Mouse (Mus musculus) megakaryocyte, embryonic 14.5 days (primary cell): ENCODE measurements at regions not wholly inside any gene's neighbourhood (a gene's known extent, or its start where the extent isn't known, plus 50 kb on each side); places are given as distances from the start of the nearest gene placed in this dataset.

Source experiments
- H3K27me3 ChIP-seq: replicated peaks from 2 replicates; pipeline ENCODE3; 2012; ENCODE audit warnings: inconsistent platforms
- H3K36me3 ChIP-seq: replicated peaks from 2 replicates; pipeline ENCODE3; 2012; ENCODE audit warnings: low read length, inconsistent platforms, mixed read lengths
- H3K4me1 ChIP-seq: 2 replicates; pipeline ENCODE4 v1.6.1; 2012; ENCODE audit warnings: inconsistent platforms
- H3K4me3 ChIP-seq: replicated peaks from 2 replicates; pipeline ENCODE3; 2012; ENCODE audit warnings: moderate library complexity, mild to moderate bottlenecking, inconsistent platforms
- H3K9me3 ChIP-seq: 2 replicates; pipeline ENCODE4 v1.6.1; 2012; ENCODE audit warnings: inconsistent platforms
- FLI1 ChIP-seq: IDR thresholded peaks from 2 replicates; pipeline ENCODE4 v1.6.1; 2012; ENCODE audit warnings: low read length, inconsistent platforms, mixed read lengths
- GATA1 ChIP-seq: IDR thresholded peaks from 3 replicates; pipeline ENCODE4 v1.6.1; 2012; ENCODE audit warnings: mixed read lengths, low read length, inconsistent platforms, borderline replicate concordance

- H3K27me3 ChIP-seq: no peaks in the 10 kb centered on the region
- peak overlapping the region; percentile 35 for H3K4me3 ChIP-seq
- H3K4me1 ChIP-seq: peaks cover 39% of the 10 kb centered on the region
- no peaks in the 10 kb centered on the region for H3K9me3 ChIP-seq
- H3K36me3 ChIP-seq: no peaks in the 10 kb centered on the region
- TF ChIP-seq FLI1: no peak
- no peak for TF ChIP-seq GATA1
Measured at GRCm38 (mm10) chr14:102906826-102907225, 75.6 kb downstream of the Kctd12 start.

- Histone ChIP-seq H3K4me1 (peaks cover 39% of the 10 kb centered on the region), H3K27me3 (no peaks in the 10 kb centered on the region), H3K9me3 (no peaks in the 10 kb centered on the region), H3K36me3 (no peaks in the 10 kb centered on the region), H3K4me3 (peak overlapping the region; percentile 74)
- no peak for TF ChIP-seq FLI1
- TF ChIP-seq GATA1: no peak
Measured at GRCm38 (mm10) chr14:102906286-102906685, 76.2 kb downstream of the Kctd12 start.

DNA sequence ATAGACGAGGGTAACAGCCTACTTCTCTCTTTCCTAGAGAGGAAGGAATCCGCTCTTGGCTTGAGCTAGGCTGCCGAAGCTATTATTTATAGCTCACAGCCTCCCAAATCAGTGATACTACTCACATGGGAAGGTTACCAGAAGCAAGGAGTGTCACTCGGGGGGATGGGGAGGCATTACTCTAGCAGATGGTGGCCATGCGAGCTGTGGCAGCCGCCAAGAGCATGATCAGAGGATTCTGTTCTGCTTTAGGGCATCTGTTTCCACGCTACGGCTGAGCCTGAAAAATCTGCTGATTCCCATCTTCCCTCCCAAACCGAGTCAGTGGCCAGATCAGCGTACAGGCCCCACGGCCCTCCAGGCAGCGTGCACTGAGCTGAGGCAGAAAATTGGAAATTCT is 79.5 kb downstream of the Kctd12 start:
- no peak overlapping the region for H3K4me3 ChIP-seq
- H3K9me3 ChIP-seq: no peaks in the 10 kb centered on the region
- H3K4me1 ChIP-seq: peaks cover 30% of the 10 kb centered on the region
- H3K36me3 ChIP-seq: no peaks in the 10 kb centered on the region
- no peak for TF ChIP-seq GATA1
- H3K27me3 ChIP-seq: no peaks in the 10 kb centered on the region

DNA sequence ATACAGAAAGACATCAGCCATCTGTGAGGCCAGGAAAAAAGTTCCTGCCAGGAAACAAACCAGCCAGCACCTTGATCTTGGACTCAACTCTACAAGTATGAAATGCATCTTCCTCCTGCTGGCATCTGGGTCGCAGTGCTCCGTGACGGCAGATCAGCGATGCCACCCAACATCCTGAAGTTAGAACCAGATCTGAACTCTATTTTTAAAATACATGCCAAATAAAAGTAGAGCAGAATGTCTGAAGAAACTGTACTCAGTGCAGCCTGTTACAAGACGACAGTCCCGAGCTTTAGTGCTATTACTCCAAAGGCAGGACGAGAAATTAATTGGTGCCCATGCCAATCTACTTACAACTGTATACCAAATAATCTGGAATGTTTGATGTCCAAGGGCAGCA is 80.2 kb downstream of the Kctd12 start:
- TF ChIP-seq FLI1 (no peak), GATA1 (no peak)
- no peaks in the 10 kb centered on the region for H3K36me3 ChIP-seq
- H3K27me3 ChIP-seq: no peaks in the 10 kb centered on the region

DNA sequence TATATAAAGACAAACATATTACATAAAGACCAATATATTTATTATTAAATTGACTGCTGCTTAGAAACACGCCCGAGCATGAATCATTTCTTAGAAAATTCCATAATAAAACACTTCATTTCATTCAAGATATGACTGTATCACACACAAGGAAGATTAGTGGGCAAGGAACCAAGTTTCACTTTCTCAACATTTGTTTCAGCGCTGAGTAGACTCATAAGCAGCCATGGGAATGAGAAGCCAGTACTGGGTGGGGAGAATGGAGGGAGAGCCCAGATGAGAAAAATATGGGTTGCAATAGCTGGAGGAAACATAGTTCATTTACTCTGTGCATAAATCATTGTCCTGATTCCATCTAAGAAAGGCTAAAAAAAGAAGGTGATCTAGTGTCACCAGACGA is 84.0 kb downstream of the Kctd12 start:
- H3K4me3 ChIP-seq: no peak overlapping the region
- no peaks in the 10 kb centered on the region for H3K27me3 ChIP-seq
- H3K36me3 ChIP-seq: no peaks in the 10 kb centered on the region
- H3K9me3 ChIP-seq: no peaks in the 10 kb centered on the region
- H3K4me1 ChIP-seq: peaks cover 7% of the 10 kb centered on the region
- no peak for TF ChIP-seq FLI1

More for the DNA sequence above, 80.2 kb downstream of the Kctd12 start:
- Histone ChIP-seq H3K4me3 (no peak overlapping the region), H3K9me3 (no peaks in the 10 kb centered on the region), H3K4me1 (peaks cover 23% of the 10 kb centered on the region)

GRCm38 (mm10) chr14:102897039-102897438 is 85.4 kb downstream of the Kctd12 start:
- TF ChIP-seq GATA1 (no peak), FLI1 (no peak)
- no peaks in the 10 kb centered on the region for H3K9me3 ChIP-seq

DNA sequence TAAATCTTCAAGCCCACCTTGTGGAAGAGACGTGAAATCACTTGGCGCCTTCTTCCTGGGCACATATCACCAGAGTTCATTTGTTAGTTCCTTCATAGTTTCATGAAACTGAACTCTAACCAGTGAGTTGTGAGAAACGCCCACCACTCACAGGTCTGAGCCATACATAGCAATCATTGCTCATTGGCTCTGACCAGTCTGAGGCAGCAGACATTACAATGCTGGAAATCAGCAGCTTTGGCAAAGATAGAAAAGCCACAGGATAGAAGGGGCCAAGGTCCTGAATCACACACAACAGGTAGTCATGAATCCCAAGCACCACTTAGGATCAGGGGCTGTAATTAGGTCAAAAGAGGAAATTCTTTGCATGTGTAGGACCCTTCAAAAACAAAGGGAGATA is 85.9 kb downstream of the Kctd12 start:
- Histone ChIP-seq H3K4me1 (no peaks in the 10 kb centered on the region), H3K4me3 (no peak overlapping the region), H3K36me3 (no peaks in the 10 kb centered on the region), H3K27me3 (no peaks in the 10 kb centered on the region), H3K9me3 (no peaks in the 10 kb centered on the region)
- TF ChIP-seq FLI1 (no peak), GATA1 (no peak)

More at GRCm38 (mm10) chr14:102897039-102897438, 85.4 kb downstream of the Kctd12 start:
- Histone ChIP-seq H3K27me3 (no peaks in the 10 kb centered on the region), H3K4me3 (no peak overlapping the region), H3K36me3 (no peaks in the 10 kb centered on the region), H3K4me1 (no peaks in the 10 kb centered on the region)

GRCm38 (mm10) chr14:102893241-102893640 is 89.2 kb downstream of the Kctd12 start:
- Histone ChIP-seq H3K9me3 (no peaks in the 10 kb centered on the region), H3K4me3 (no peak overlapping the region), H3K36me3 (no peaks in the 10 kb centered on the region), H3K27me3 (no peaks in the 10 kb centered on the region), H3K4me1 (no peaks in the 10 kb centered on the region)
- TF ChIP-seq GATA1: no peak
- no peak for TF ChIP-seq FLI1

GRCm38 (mm10) chr14:102891552-102891951 is 90.9 kb downstream of the Kctd12 start:
- Histone ChIP-seq H3K27me3 (no peaks in the 10 kb centered on the region), H3K36me3 (no peaks in the 10 kb centered on the region), H3K4me3 (no peak overlapping the region), H3K9me3 (no peaks in the 10 kb centered on the region), H3K4me1 (no peaks in the 10 kb centered on the region)
- TF ChIP-seq FLI1 (no peak), GATA1 (no peak)

- Histone ChIP-seq H3K27me3 (no peaks in the 10 kb centered on the region), H3K4me1 (peaks cover 28% of the 10 kb centered on the region), H3K4me3 (no peak overlapping the region), H3K36me3 (no peaks in the 10 kb centered on the region), H3K9me3 (no peaks in the 10 kb centered on the region)
- no peak for TF ChIP-seq GATA1
- TF ChIP-seq FLI1: no peak
Measured at GRCm38 (mm10) chr14:102885240-102885598, 97.2 kb downstream of the Kctd12 start.

- no peaks in the 10 kb centered on the region for H3K27me3 ChIP-seq
- no peak for TF ChIP-seq FLI1
- H3K9me3 ChIP-seq: no peaks in the 10 kb centered on the region
- peaks cover 28% of the 10 kb centered on the region for H3K4me1 ChIP-seq
- H3K4me3 ChIP-seq: no peak overlapping the region
- no peaks in the 10 kb centered on the region for H3K36me3 ChIP-seq
Measured at GRCm38 (mm10) chr14:102884539-102885239, 97.7 kb downstream of the Kctd12 start.
